Mouse (Mus musculus) MEL (cell line): ENCODE results near the gene Vtn.

ENCODE experiments used
- CTCF ChIP-seq, 3 experiments: IDR thresholded peaks in 2 of 3; conservative IDR thresholded peaks in 1 of 3; 2 replicates each; pipeline ENCODE4 v1.5.1; 2011 to 2012; ENCODE audit warnings: low read length in 3 of 3, low read depth in 2 of 3, mild to moderate bottlenecking in 2 of 3, improper control_type of control experiment in 1 of 3, inconsistent platforms in 1 of 3, mixed read lengths in 1 of 3, moderate library complexity in 1 of 3; ENCODE audit not compliant: control insufficient read depth in 1 of 3, insufficient read depth in 1 of 3, poor library complexity in 1 of 3, severe bottlenecking in 1 of 3
- EP300 ChIP-seq, 2 experiments: IDR thresholded peaks; 2 replicates each; pipeline ENCODE4 v1.6.1; 2011; ENCODE audit warnings: improper control_type of control experiment in 2 of 2, low read length in 2 of 2, low read depth in 1 of 2, mild to moderate bottlenecking in 1 of 2
- MAX ChIP-seq: IDR thresholded peaks from 2 replicates; pipeline ENCODE4 v1.6.1; 2011; ENCODE audit warnings: low read length, improper control_type of control experiment
- POLR2AphosphoS2 ChIP-seq: IDR thresholded peaks from 2 replicates; pipeline ENCODE4 v1.6.1; 2011; ENCODE audit warnings: low read length, improper control_type of control experiment
- POLR2AphosphoS5 ChIP-seq: IDR thresholded peaks from 2 replicates; pipeline ENCODE4 v1.6.1; 2012; ENCODE audit warnings: low read depth, borderline replicate concordance, mild to moderate bottlenecking, inconsistent platforms, low read length, moderate library complexity, mixed read lengths
- USF2 ChIP-seq, 2 experiments: IDR thresholded peaks; 2 replicates each; pipeline ENCODE4 v1.6.1; 2011 to 2012; ENCODE audit warnings: improper control_type of control experiment in 2 of 2, low read length in 2 of 2, borderline replicate concordance in 1 of 2, inconsistent platforms in 1 of 2, low read depth in 1 of 2, mild to moderate bottlenecking in 1 of 2; ENCODE audit not compliant: insufficient read depth in 1 of 2
- ZNF384 ChIP-seq: IDR thresholded peaks from 2 replicates; pipeline ENCODE4 v1.6.1; 2012; ENCODE audit warnings: low read depth, mild to moderate bottlenecking, inconsistent platforms, low read length, improper control_type of control experiment

DNA sequence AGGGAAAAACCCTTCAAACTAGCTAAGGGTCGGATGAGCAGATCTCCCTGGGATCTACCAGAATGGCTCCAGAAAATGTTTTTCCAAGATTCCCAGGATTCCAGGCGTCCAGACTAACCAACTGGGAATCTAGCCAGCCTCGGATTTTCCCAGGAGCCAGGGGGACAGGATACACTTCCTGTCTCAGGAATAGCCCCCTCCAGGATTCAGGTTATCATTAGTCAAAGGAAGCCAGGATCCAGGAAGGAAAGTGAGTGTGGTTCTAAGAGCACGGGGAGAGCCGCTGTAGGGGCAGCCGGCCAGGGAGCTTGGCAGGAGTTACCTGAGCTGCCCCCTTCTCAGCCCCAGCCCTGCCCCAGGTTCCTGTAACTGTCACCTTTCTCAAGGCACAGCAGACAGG lies 32.2 kb downstream of the Vtn start:
- TF ChIP-seq CTCF (IDR thresholded peaks at IDR 0.05 in 2 of 3, conservative IDR thresholded peaks at IDR 0.05 in 1 of 3; ENCODE audit: control insufficient read depth in 1 of 3, insufficient read depth in 1 of 3, low read depth in 2 of 3, low read length in 3 of 3, poor library complexity in 1 of 3, severe bottlenecking in 1 of 3), result no peak
- no peak for TF ChIP-seq ZNF384
- no peak for TF ChIP-seq MAX
- TF ChIP-seq POLR2AphosphoS5, result no peak
- TF ChIP-seq EP300 (IDR thresholded peaks at IDR 0.05; ENCODE audit: low read depth in 1 of 2, low read length in 2 of 2), result no peak
- no peak for TF ChIP-seq USF2 (IDR thresholded peaks at IDR 0.05; ENCODE audit: borderline replicate concordance in 1 of 2, insufficient read depth in 1 of 2, low read depth in 1 of 2, low read length in 2 of 2)
- no peak for TF ChIP-seq POLR2AphosphoS2
